Mouse (Mus musculus) liver, adult 2 months (tissue): ENCODE measurements around the gene Setdb2. TPM values are rescaled to one million over a fixed set of nuclear protein-coding genes. Genes with fewer than 3 reads are reported as not detected.

Experiments
- DNase-seq: peaks from one replicate; pipeline ENCODE4 v3.0.0-alpha.2; 2011; ENCODE audit warnings: low read depth, low spot score; ENCODE audit errors: extremely low read depth
- H3K27ac ChIP-seq: fragments of 200-500 bp; replicated peaks from 2 replicates; pipeline ENCODE4 v1.5.1; 2012; ENCODE audit warnings: low read depth, mild to moderate bottlenecking, control low read depth, inconsistent platforms, low read length; ENCODE audit not compliant: insufficient read depth
- H3K27me3 ChIP-seq: fragments of 200-500 bp; 2 replicates; pipeline ENCODE4 v1.6.1; 2012; ENCODE audit warnings: mild to moderate bottlenecking, moderate library complexity, low read length, inconsistent platforms; ENCODE audit not compliant: control insufficient read depth, insufficient read depth
- H3K36me3 ChIP-seq: fragments of 200-500 bp; 2 replicates; pipeline ENCODE4 v1.6.1; 2012; ENCODE audit warnings: low read length, inconsistent platforms; ENCODE audit not compliant: control insufficient read depth, insufficient read depth
- H3K4me1 ChIP-seq: fragments of 200-500 bp; 2 replicates; pipeline ENCODE4 v1.6.1; 2011; ENCODE audit warnings: low read length; ENCODE audit not compliant: control insufficient read depth, insufficient read depth
- H3K4me3 ChIP-seq: fragments of 200-500 bp; 2 replicates; pipeline ENCODE4 v1.5.1; 2011; ENCODE audit warnings: low read depth, mild to moderate bottlenecking, control low read depth, low read length, moderate library complexity; ENCODE audit not compliant: insufficient read depth
- H3K79me2 ChIP-seq: fragments of 200-500 bp; 2 replicates; pipeline ENCODE4 v1.6.1; 2012; ENCODE audit warnings: inconsistent platforms, mild to moderate bottlenecking, low read length, moderate library complexity; ENCODE audit not compliant: control insufficient read depth, insufficient read depth
- H3K9ac ChIP-seq: fragments of 200-500 bp; 2 replicates; pipeline ENCODE4 v1.6.1; 2012; ENCODE audit warnings: low read depth, mild to moderate bottlenecking, control low read depth, inconsistent platforms, low read length
- CTCF ChIP-seq: fragments of 200-500 bp; IDR thresholded peaks from 2 replicates; pipeline ENCODE4 v1.5.1; 2011; ENCODE audit warnings: low read depth, low read length, control low read depth
- POLR2A ChIP-seq: fragments of 200-500 bp; IDR thresholded peaks from 2 replicates; pipeline ENCODE4 v1.6.1; 2011; ENCODE audit warnings: low read length, control low read depth; ENCODE audit not compliant: insufficient read depth; ENCODE audit errors: extremely low read depth
- WGBS: fragments of 180-500 bp; shearing (Covaris S2); methylation state at CpG from one replicate; pipeline ENCODE4 v1.1.7; 2018; 5-methylcytosine and 5-hydroxymethylcytosine counted together
- polyA plus RNA-seq: library from polyadenylated mRNA; depleted of rRNA; stranded (reverse); fragments of >200 nt; gene quantifications from 2 replicates; pipeline ENCODE4 v1.2.3, GENCODE M21; 2012; rRNA removed
- total RNA-seq: library from RNA; depleted of rRNA; stranded (reverse); fragments of >200 nt; gene quantifications from 2 replicates; pipeline ENCODE4 v1.2.3, GENCODE M21; 2014; rRNA removed

The Setdb2 gene
- total and polyA plus RNA-seq, 2 experiments, result 10.2 to 29.7 TPM

GRCm38 (mm10) chr14:59365244-59365644, 75.4 kb downstream of the Setdb2 start, which contains the start of gene Phf11d:
TSS of gene Phf11d (minus strand) at chr14:59365470.
- Histone ChIP-seq H3K27me3 (no peaks in the 10 kb centered on the region), H3K79me2 (no peaks in the 10 kb centered on the region), H3K36me3 (no peaks in the 10 kb centered on the region), H3K9ac (peak within 1 kb of the TSS; percentile 73), H3K4me3 (peak within 1 kb of the TSS; percentile 61), H3K27ac (peak within 1 kb of the TSS; percentile 89), H3K4me1 (no peaks in the 10 kb centered on the region)
- peak; percentile 40 for TF ChIP-seq CTCF
- TF ChIP-seq POLR2A, result no peak
- peak; percentile 56 for DNase-seq
- WGBS, result 62% methylated on average over 6 of the region's 6 CpGs

Other genes with a start within 250 kb of the Setdb2 start
- 39.0 and 42.0 TPM in 2 replicates for gene Rcbtb1, start 239.7 kb downstream of the Setdb2 start, total RNA-seq
- gene Rcbtb1, start 239.7 kb downstream of the Setdb2 start, polyA plus RNA-seq, result 19.8 and 25.5 TPM in 2 replicates
- gene Gm6904, start 180.7 kb downstream of the Setdb2 start, total RNA-seq, result 0.18 and 0.47 TPM in 2 replicates
- gene Gm6904, start 180.7 kb downstream of the Setdb2 start, polyA plus RNA-seq, result not detected in 2 replicates
- gene Phf11a, start 143.4 kb downstream of the Setdb2 start, total RNA-seq, result 0.27 and 0.28 TPM in 2 replicates
- gene Phf11a, start 143.4 kb downstream of the Setdb2 start, polyA plus RNA-seq, result 0.21 and 0.37 TPM in 2 replicates
- gene Phf11b, start 99.5 kb downstream of the Setdb2 start, total RNA-seq, result 0.87 and 1.6 TPM in 2 replicates
- 0.37 and 0.69 TPM in 2 replicates for gene Phf11b, start 99.5 kb downstream of the Setdb2 start, polyA plus RNA-seq
- gene Phf11d, start 75.4 kb downstream of the Setdb2 start, total RNA-seq, result 2.6 and 4.4 TPM in 2 replicates
- gene Phf11d, start 75.4 kb downstream of the Setdb2 start, polyA plus RNA-seq, result 1.8 and 2.6 TPM in 2 replicates
- 3.0 and 3.2 TPM in 2 replicates for gene Phf11c, start 45.5 kb downstream of the Setdb2 start, total RNA-seq
- 0.60 and 1.2 TPM in 2 replicates for gene Phf11c, start 45.5 kb downstream of the Setdb2 start, polyA plus RNA-seq
- 40.5 and 47.6 TPM in 2 replicates for gene Cab39l, start 88 bp upstream of the Setdb2 start, total RNA-seq
- gene Cab39l, start 88 bp upstream of the Setdb2 start, polyA plus RNA-seq, result 13.6 and 16.3 TPM in 2 replicates
- gene Cdadc1, start 157.1 kb upstream of the Setdb2 start, total RNA-seq, result 27.5 and 31.3 TPM in 2 replicates
- gene Cdadc1, start 157.1 kb upstream of the Setdb2 start, polyA plus RNA-seq, result 11.1 and 11.9 TPM in 2 replicates
- 0.18 and 0.20 TPM in 2 replicates for gene Shisa2, start 184.4 kb upstream of the Setdb2 start, total RNA-seq
- gene Shisa2, start 184.4 kb upstream of the Setdb2 start, polyA plus RNA-seq, result 0.26 and 0.48 TPM in 2 replicates